Mouse (Mus musculus): ENCODE measurements at regions not wholly inside any gene's neighbourhood (a gene's known extent, or its start where the extent isn't known, plus 50 kb on each side); places are given as distances from the start of the nearest gene placed in this dataset.
A peak's percentile ranks its signal among the peaks of the same experiment; 100 is the strongest.

GRCm38 (mm10) chr12:67471666-67472065, 249.3 kb upstream of the Mdga2 start:
- no peak for DNase-seq (ENCODE audit: low read depth, low spot score)

DNA sequence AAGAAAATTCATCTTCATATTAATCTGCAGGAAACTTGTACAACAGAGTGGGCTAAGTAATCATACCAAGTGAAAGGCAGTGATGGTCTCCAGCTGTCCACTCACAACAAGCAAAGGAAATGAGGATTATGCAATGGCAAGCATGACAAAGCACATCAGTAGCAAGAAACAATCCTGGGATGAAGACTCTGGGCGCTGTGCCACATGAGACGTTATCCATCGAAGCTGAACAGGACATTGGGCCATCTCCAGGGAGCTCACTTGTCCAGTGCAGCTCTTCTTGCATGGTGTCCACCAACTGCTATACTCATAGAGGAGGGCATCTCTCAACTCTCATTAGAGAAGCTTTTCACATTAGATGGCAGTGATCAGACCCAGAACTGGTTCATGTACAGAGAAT, 248.7 kb upstream of the Mdga2 start:
- DNase-seq (ENCODE audit: low read depth, low spot score) = no peak

DNA sequence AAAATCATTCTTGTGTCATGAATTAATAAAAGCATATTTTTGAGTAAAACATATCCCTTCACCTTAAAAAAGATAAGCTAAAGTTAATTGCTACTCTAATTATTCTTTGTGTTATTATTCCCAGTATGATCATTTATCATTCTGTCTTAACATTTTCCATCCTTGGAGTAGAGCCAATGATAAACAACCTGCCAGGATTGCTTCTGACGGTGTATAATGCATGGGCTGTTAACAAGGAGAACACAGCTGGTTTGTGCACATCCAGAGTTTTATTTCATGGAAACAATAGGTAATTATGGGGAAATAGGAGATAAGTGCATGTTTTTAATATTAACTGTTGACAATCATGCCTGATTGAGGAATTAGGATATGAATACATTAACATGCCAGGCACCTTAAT, 226.8 kb upstream of the Mdga2 start:
- no peak for DNase-seq (ENCODE audit: low read depth, low spot score)

DNA sequence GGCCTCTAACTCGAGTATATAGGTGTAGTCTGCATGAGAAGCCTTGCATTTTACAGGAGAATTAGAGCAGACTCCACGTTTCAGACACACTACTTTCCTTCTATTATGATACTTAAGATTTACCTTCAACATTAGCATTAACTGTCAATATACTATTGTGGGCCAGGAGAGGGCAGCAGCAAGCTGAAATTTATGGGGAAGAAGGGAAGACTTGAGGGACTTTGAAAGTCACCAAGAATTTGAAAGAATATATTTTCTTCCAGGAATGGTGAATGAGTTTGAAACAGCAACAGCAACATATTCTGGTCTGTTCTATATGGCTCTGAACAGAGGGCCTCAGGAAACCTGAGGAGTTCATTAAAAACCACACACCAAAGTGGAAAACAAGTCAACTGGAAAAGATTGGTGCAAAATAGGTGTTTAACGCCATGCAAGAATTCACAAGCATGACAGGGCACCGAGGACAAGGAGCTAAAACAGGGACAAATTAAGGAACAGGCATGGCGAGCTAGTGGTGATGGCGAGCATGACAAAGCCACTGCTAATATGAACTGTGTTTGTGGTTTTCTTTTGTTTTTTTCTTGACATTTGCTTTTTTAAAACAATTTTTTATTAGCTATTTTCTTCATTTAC, 208.1 kb upstream of the Mdga2 start:
- DNase-seq (ENCODE audit: low read depth, low spot score) = peak; percentile 50

GRCm38 (mm10) chr12:67426801-67427200, 204.5 kb upstream of the Mdga2 start:
- DNase-seq (ENCODE audit: low read depth, low spot score) = no peak

DNA sequence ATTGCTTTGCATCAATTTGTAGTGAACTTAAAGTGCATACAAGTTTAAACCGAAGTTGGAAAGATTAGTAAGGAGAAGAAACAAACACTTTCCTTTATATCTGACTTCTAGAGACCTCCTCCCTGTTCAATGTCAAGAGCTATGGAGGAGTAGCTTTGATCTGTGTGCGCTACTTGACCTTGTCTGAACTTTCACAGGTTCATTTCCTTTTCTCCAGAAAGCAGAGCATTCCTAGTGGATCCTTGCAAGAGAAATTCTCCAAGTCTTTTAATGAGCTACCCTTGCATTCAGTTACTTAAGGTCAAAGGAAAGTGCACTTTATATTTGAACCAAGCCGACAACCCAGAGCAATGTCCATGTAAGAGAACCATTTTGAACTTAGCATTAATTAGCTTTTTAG, 177.2 kb upstream of the Mdga2 start:
- DNase-seq (ENCODE audit: low read depth, low spot score) = peak; percentile 2

- no peak for DNase-seq (ENCODE audit: low read depth, low spot score)
These were observed 152.2 kb upstream of the Mdga2 start for GRCm38 (mm10) chr12:67374530-67374929.

DNA sequence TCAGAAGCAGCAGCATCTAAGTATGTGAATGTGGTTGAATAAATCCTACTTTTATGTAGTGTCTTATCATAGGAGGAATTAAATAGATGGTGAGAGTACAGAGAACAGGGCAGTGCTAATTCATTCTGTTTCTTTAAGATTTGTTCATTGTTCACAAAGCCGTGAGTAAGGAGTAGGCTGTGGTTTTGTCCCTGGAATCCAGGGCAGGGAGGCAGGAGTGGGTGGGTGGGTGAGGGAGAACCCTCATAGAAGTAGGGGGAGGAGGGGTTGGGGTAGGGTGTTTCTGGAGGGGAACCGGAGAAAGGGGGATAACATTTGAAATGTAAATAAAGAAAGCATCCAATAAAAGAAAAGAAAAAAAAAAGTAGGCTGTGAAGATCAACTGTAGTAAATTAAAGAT, 126.2 kb upstream of the Mdga2 start:
- DNase-seq (ENCODE audit: low read depth, low spot score) = no peak

- no peak for DNase-seq (ENCODE audit: low read depth, low spot score)
These were observed 110.2 kb upstream of the Mdga2 start for GRCm38 (mm10) chr12:67332483-67332998.

- no peak for DNase-seq (ENCODE audit: low read depth, low spot score)
These were observed 104.0 kb upstream of the Mdga2 start for GRCm38 (mm10) chr12:67326326-67326725.

DNA sequence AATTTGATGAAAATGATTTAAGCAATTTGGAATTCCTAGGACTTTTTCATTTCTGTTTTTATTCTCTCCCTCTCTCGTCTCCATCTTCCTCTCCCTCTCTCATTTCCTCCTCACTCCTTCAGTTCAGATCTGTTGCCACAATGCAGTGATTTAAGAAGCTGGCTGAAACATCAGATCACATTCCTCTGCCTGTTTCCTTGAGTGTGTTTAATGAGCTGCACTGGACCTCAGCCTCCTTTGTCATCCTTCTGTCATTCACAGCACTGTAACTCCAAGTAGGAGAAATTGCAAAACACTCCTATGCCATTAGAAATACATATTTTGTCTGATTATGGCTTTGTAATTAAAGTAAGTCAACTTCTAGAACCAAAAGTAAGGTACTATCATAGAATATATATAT, 103.5 kb upstream of the Mdga2 start:
- DNase-seq (ENCODE audit: low read depth, low spot score) = no peak

- no peak for DNase-seq (ENCODE audit: low read depth, low spot score)
These were observed 103.0 kb upstream of the Mdga2 start for GRCm38 (mm10) chr12:67325335-67325734.

- DNase-seq (ENCODE audit: low read depth, low spot score) = no peak
These were observed 96.3 kb upstream of the Mdga2 start for GRCm38 (mm10) chr12:67318687-67319086.

- DNase-seq (ENCODE audit: low read depth, low spot score) = no peak
These were observed 77.9 kb upstream of the Mdga2 start for GRCm38 (mm10) chr12:67300245-67300644.

DNA sequence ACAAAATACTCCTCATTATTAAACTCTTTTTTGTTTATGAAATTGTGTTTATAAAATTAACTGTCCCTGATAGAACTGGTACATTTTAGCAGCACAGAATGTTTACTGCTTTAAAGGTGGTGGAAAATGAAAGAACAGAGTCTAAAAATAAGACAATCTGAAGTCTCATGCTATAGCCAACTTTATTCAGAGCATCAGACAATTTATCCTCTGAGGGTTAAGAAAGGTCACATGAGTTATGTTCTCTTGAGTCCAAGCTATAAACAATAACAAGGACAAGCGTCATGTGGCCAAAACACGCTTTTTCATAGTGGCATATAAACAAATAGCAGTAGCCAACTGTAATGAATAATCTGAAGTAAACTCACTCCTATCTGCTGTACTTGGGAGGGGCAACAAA, 67.7 kb upstream of the Mdga2 start:
- DNase-seq (ENCODE audit: low read depth, low spot score) = no peak

- no peak for DNase-seq (ENCODE audit: low read depth, low spot score)
These were observed 50.5 kb upstream of the Mdga2 start for GRCm38 (mm10) chr12:67272863-67273262.

- no peak for DNase-seq (ENCODE audit: low read depth, low spot score)
These were observed 50.0 kb upstream of the Mdga2 start for GRCm38 (mm10) chr12:67272329-67272728.

Data from ZHBTc4 (cell line).